Mouse (Mus musculus) heart, embryonic 14.5 days (tissue): Measurements from ENCODE around the gene Msmo1. TPM values are rescaled to one million over a fixed set of nuclear protein-coding genes. Genes with fewer than 3 reads are reported as not detected.

Experiments
- ATAC-seq: fragments of 200-750 bp; cut with Nextera tagmentation; 2 replicates; pipeline ENCODE4 v1.8.0; 2017; ENCODE audit warnings: low read depth, moderate TSS enrichment; ENCODE audit not compliant: insufficient number of reproducible peaks, insufficient read depth, low FRiP score
- H3K27ac ChIP-seq, 2 experiments: fragments of 200-500 bp in 1 of 2; fragments of 300-500 bp in 1 of 2; sonication (generic) in 1 of 2; replicated peaks in 1 of 2; 2 replicates each; pipeline ENCODE4 v1.5.1; 2012 to 2014; ENCODE audit warnings: low read depth in 2 of 2, low read length in 2 of 2, control low read depth in 1 of 2, mild to moderate bottlenecking in 1 of 2, mixed read lengths in 1 of 2; ENCODE audit not compliant: control insufficient read depth in 1 of 2, insufficient read depth in 1 of 2
- H3K27me3 ChIP-seq: fragments of 300-500 bp; sonication (generic); 2 replicates; pipeline ENCODE4 v1.6.1; 2014; ENCODE audit warnings: mild to moderate bottlenecking, low read length, control low read depth; ENCODE audit not compliant: control insufficient read depth, insufficient read depth
- H3K36me3 ChIP-seq: fragments of 300-500 bp; sonication (generic); 2 replicates; pipeline ENCODE4 v1.6.1; 2014; ENCODE audit warnings: mild to moderate bottlenecking, control low read depth, low read length, mixed read lengths; ENCODE audit not compliant: control insufficient read depth, insufficient read depth
- H3K4me1 ChIP-seq, 2 experiments: fragments of 200-500 bp in 1 of 2; fragments of 300-500 bp in 1 of 2; sonication (generic) in 1 of 2; 2 replicates each; pipeline ENCODE4 v1.6.1; 2012 to 2014; ENCODE audit warnings: low read length in 2 of 2, control low read depth in 1 of 2, mixed read lengths in 1 of 2; ENCODE audit not compliant: control insufficient read depth in 2 of 2, insufficient read depth in 2 of 2
- H3K4me2 ChIP-seq: fragments of 300-500 bp; sonication (generic); 2 replicates; pipeline ENCODE4 v1.6.1; 2014; ENCODE audit warnings: mild to moderate bottlenecking, low read length
- H3K4me3 ChIP-seq, 2 experiments: fragments of 200-500 bp in 1 of 2; fragments of 300-500 bp in 1 of 2; sonication (generic) in 1 of 2; 2 replicates each; pipeline ENCODE4 v1.5.1; 2012 to 2014; ENCODE audit warnings: low read length in 2 of 2, mild to moderate bottlenecking in 2 of 2, control low read depth in 1 of 2, low read depth in 1 of 2, moderate library complexity in 1 of 2; ENCODE audit not compliant: control insufficient read depth in 1 of 2, insufficient read depth in 1 of 2
- H3K9ac ChIP-seq: fragments of 300-500 bp; sonication (generic); 2 replicates; pipeline ENCODE4 v1.6.1; 2014; ENCODE audit warnings: mild to moderate bottlenecking, low read length
- H3K9me3 ChIP-seq: fragments of 300-500 bp; sonication (generic); 2 replicates; pipeline ENCODE4 v1.6.1; 2016; ENCODE audit warnings: low read length, control low read depth; ENCODE audit not compliant: control insufficient read depth
- WGBS: fragments of 180-500 bp; shearing (Covaris S2); extraction: QIAGEN DNeasy Blood & Tissue Kit; methylation state at CpG from one replicate; pipeline ENCODE4 v1.1.7; 2014; 5-methylcytosine and 5-hydroxymethylcytosine counted together
- polyA plus RNA-seq: library from polyadenylated mRNA; unstranded; fragments of >200 nt; fragmentation: Nextera tagmentation; extraction: Ambion mirVana; gene quantifications from 2 replicates; pipeline ENCODE4 v1.2.1, GENCODE M21; 2014

The Msmo1 gene
- polyA plus RNA-seq: 46.5 and 55.0 TPM in 2 replicates

- Histone ChIP-seq H3K4me1 (peaks cover 0 to 10% of the 10 kb centered on the region in 2 experiments; a peak in 2 of 4 replicates), H3K36me3 (peaks cover 16% of the 10 kb centered on the region), H3K4me3 (peak within 1 kb of the TSS; percentile 77 to 93), H3K27ac (peak within 1 kb of the TSS in 1 of 2 experiments; percentile 46; a peak in 2 of 4 replicates), H3K9ac (peak within 1 kb of the TSS; percentile 78), H3K27me3 (no peaks in the 10 kb centered on the region), H3K9me3 (no peaks in the 10 kb centered on the region), H3K4me2 (peak within 1 kb of the TSS; percentile 70)
- peak; percentile 100 for ATAC-seq
- under 1% methylated on average over 60 of the region's 60 CpGs for WGBS
These were observed at the start of gene Msmo1 for GRCm38 (mm10) chr8:64733271-64733943. Gene Msmo1 (minus strand): TSS chr8:64733792.

- Histone ChIP-seq H3K36me3 (no peaks in the 10 kb centered on the region), H3K9ac (no peak overlapping the region), H3K4me2 (no peak overlapping the region), H3K27ac (no peak overlapping the region), H3K27me3 (no peaks in the 10 kb centered on the region), H3K4me3 (no peak overlapping the region), H3K4me1 (no peaks in the 10 kb centered on the region), H3K9me3 (no peaks in the 10 kb centered on the region)
- ATAC-seq: no peak
- WGBS: 62% methylated on average over 6 of the region's 6 CpGs
These were observed 48.4 kb upstream of the Msmo1 start for GRCm38 (mm10) chr8:64781947-64782346.

GRCm38 (mm10) chr8:64777925-64778324 is 44.3 kb upstream of the Msmo1 start:
- no peak overlapping the region for H3K9ac ChIP-seq

GRCm38 (mm10) chr8:64774136-64774535 is 40.5 kb upstream of the Msmo1 start:
- ATAC-seq: no peak
- H3K4me2 ChIP-seq: no peak overlapping the region
- H3K27ac ChIP-seq: no peak overlapping the region
- H3K36me3 ChIP-seq: no peaks in the 10 kb centered on the region
- H3K4me3 ChIP-seq: no peak overlapping the region
- no peak overlapping the region for H3K9ac ChIP-seq
- no peaks in the 10 kb centered on the region for H3K9me3 ChIP-seq
- 94% methylated on average over 6 of the region's 6 CpGs for WGBS
- H3K4me1 ChIP-seq: no peaks in the 10 kb centered on the region
- H3K27me3 ChIP-seq: no peaks in the 10 kb centered on the region

More at GRCm38 (mm10) chr8:64777925-64778324, 44.3 kb upstream of the Msmo1 start:
- H3K36me3 ChIP-seq: no peaks in the 10 kb centered on the region
- no peak for ATAC-seq
- H3K4me1 ChIP-seq: no peaks in the 10 kb centered on the region
- no peak overlapping the region for H3K27ac ChIP-seq
- no peaks in the 10 kb centered on the region for H3K9me3 ChIP-seq
- H3K4me2 ChIP-seq: no peak overlapping the region
- H3K4me3 ChIP-seq: no peak overlapping the region
- no peaks in the 10 kb centered on the region for H3K27me3 ChIP-seq
- 68% methylated on average over 9 of the region's 9 CpGs for WGBS

GRCm38 (mm10) chr8:64770814-64771213 is 37.2 kb upstream of the Msmo1 start:
- no peak overlapping the region for H3K27ac ChIP-seq
- H3K36me3 ChIP-seq: no peaks in the 10 kb centered on the region
- H3K9me3 ChIP-seq: no peaks in the 10 kb centered on the region
- no peaks in the 10 kb centered on the region for H3K4me1 ChIP-seq
- no peak overlapping the region for H3K4me3 ChIP-seq
- H3K4me2 ChIP-seq: no peak overlapping the region
- H3K9ac ChIP-seq: no peak overlapping the region
- ATAC-seq: no peak
- no peaks in the 10 kb centered on the region for H3K27me3 ChIP-seq
- 90% methylated on average over 7 of the region's 7 CpGs for WGBS

- Histone ChIP-seq H3K4me2 (no peak overlapping the region), H3K4me3 (no peak overlapping the region), H3K4me1 (no peaks in the 10 kb centered on the region), H3K27ac (no peak overlapping the region), H3K9me3 (no peaks in the 10 kb centered on the region), H3K36me3 (no peaks in the 10 kb centered on the region), H3K9ac (no peak overlapping the region), H3K27me3 (no peaks in the 10 kb centered on the region)
- ATAC-seq: no peak
- 83% methylated on average over 7 of the region's 7 CpGs for WGBS
These were observed 36.0 kb upstream of the Msmo1 start for GRCm38 (mm10) chr8:64769586-64769985.

- WGBS: 84% methylated on average over 7 of the region's 9 CpGs
These were observed 35.1 kb upstream of the Msmo1 start for GRCm38 (mm10) chr8:64768645-64769044.

GRCm38 (mm10) chr8:64767047-64767446 is 33.5 kb upstream of the Msmo1 start:
- H3K9me3 ChIP-seq: no peaks in the 10 kb centered on the region
- no peak overlapping the region for H3K27ac ChIP-seq
- H3K27me3 ChIP-seq: no peaks in the 10 kb centered on the region
- no peak for ATAC-seq
- no peaks in the 10 kb centered on the region for H3K4me1 ChIP-seq
- no peak overlapping the region for H3K4me2 ChIP-seq
- H3K9ac ChIP-seq: no peak overlapping the region
- WGBS: 90% methylated on average over 9 of the region's 9 CpGs
- H3K4me3 ChIP-seq: no peak overlapping the region
- H3K36me3 ChIP-seq: 0 out of 2 replicates have a peak, but pooled peaks cover 3% of the 10 kb centered on the region

More at GRCm38 (mm10) chr8:64768645-64769044, 35.1 kb upstream of the Msmo1 start:
- no peak overlapping the region for H3K9ac ChIP-seq
- no peak overlapping the region for H3K4me2 ChIP-seq
- no peak overlapping the region for H3K4me3 ChIP-seq
- H3K4me1 ChIP-seq: no peaks in the 10 kb centered on the region
- H3K9me3 ChIP-seq: no peaks in the 10 kb centered on the region
- ATAC-seq: no peak
- no peaks in the 10 kb centered on the region for H3K27me3 ChIP-seq
- H3K27ac ChIP-seq: no peak overlapping the region
- H3K36me3 ChIP-seq: 0 out of 2 replicates have a peak, but pooled peaks cover 3% of the 10 kb centered on the region
